Mouse (Mus musculus) spleen, postnatal 14 days (tissue): ENCODE data around the gene Mrps27.
A peak's percentile ranks its signal among the peaks of the same experiment; 100 is the strongest.
"Not testable (repeated sequence)": the region's sequence is repeated elsewhere in the genome, so short reads cannot be mapped to it uniquely, and the experiment has no call there.

Experiments used
- DNase-seq, 2 experiments: peaks; one replicate each; pipeline ENCODE4 v3.0.0; 2021 to 2022; ENCODE audit warnings: low spot score in 2 of 2

The Mrps27 gene

DNA sequence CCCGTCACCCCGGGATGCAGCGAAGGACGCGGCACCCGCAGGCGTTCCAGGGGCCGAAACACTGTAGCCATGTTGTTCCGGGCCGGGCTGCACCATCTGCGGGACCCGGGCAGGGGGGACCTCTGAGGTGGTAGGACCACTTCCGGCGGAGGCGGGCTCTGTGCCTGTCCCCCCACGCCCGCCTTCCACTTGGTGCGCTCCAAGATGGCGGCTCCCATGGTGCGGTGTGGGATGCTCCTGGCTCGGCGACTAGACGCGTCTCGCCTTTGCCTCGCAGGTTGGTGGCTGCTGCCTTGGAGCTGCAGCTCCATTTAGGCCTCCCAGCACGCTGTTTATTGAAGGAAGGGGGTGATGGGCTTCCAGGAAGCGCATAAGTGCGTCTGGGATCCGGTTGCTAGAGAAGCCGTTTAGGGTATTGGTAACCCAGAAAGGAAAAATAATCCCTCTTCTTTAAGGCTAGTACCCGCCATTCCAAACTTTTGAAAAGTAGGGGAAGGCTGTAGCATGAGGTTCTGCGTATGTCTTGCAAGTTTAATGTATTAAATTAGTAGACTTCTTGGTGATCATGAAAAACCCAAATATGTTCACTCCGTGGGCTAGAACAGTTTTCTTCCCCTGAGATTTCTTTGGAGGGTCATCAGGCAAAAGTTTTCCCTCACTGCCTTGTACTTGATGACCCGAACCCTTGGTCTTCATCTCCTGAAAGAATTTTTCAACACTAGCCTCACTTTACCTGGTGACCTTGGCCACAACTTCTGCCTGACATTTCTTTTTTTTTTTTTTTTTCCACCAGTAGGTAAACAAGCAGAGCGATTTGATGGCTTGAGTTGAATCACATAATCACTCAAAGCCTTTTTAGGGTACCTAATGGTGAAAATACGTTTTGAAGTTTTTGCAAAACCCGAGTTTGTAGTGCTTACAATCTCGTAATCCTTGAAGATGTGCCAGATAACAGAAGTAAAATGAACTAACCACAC is at the start of gene Mrps27, which contains the start of gene Ptcd2:
Gene Mrps27, plus strand, starts transcription at position 188 of the 977 bp plus-strand sequence.
Gene Ptcd2, minus strand, starts transcription at position 107 of the 977 bp plus-strand sequence.
- peak; percentile 96 for DNase-seq

- no peak for DNase-seq
Observed at GRCm38 (mm10) chr13:99299921-99300320, 44.7 kb upstream of the Mrps27 start.

DNA sequence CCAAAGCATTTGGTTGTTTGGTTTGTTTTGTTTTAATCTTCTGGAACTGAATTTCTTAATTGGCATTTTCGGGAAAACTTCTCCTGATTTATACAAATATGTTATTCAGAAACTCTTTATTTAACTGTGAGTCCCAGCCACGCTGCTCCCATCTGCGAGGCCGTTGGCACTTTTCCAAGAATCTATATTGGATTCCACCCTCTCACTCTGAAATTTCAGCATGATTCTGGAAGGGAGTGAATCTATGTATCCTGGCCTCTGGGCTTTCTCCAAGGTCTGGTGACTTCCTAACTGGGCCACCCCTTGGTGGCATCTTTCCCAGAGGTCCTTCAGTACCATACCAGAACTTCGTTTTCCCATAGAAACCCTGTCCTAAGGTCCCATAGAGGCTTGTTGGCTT is 40.7 kb upstream of the Mrps27 start:
- DNase-seq: no peak

DNA sequence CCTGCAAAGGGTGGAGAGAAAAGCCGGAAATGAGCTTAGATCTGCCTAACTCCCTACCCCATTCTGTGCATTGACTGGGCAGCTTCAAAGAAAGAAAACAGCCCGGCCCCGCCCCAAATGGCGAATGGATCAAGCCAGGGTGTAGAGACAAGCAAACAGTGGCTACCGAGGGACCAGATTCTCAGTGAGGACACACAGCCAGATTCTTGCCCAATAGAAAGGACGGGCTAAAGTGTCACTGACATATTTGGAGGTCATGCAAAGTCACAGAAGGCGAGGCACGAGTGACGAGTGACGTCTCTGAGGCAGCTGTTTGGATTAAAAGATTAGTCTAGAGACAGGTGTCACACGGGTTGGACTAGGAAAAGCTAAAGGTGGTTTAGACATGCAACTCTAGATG is 40.2 kb upstream of the Mrps27 start:
- DNase-seq: no peak

GRCm38 (mm10) chr13:99305186-99305585 is 39.4 kb upstream of the Mrps27 start:
- no peak for DNase-seq

GRCm38 (mm10) chr13:99306164-99306563 is 38.4 kb upstream of the Mrps27 start:
- DNase-seq: no peak

GRCm38 (mm10) chr13:99307930-99308359 is 36.6 kb upstream of the Mrps27 start:
- no peak for DNase-seq

GRCm38 (mm10) chr13:99308393-99308792 is 36.2 kb upstream of the Mrps27 start:
- no peak for DNase-seq

GRCm38 (mm10) chr13:99314098-99314497 is 30.5 kb upstream of the Mrps27 start:
- no peak for DNase-seq

- no peak for DNase-seq
Observed at GRCm38 (mm10) chr13:99314657-99315181, 29.9 kb upstream of the Mrps27 start.

GRCm38 (mm10) chr13:99316366-99316765 is 28.2 kb upstream of the Mrps27 start:
- no peak for DNase-seq

- DNase-seq: no peak
Observed at GRCm38 (mm10) chr13:99317058-99317457, 27.5 kb upstream of the Mrps27 start.

DNA sequence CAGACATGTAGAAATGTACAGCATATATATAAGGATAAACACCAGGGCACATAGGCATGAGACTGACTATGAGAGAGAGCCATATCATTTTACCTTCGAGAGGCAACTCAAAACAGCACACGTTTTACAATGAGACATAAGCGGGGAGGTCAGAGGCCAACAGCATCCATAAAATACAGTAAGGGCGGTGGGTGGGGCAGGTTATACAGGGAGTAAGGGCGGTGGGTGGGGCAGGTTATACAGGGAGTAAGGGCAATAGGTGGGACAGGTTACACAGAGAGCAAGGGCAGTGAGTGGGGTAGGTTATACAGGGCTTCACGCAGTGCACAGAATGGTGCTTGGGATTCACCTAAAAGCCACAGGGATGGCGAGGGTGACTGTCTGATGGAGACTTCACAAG is 24.1 kb upstream of the Mrps27 start:
- DNase-seq: no peak

GRCm38 (mm10) chr13:99322915-99323314 is 21.7 kb upstream of the Mrps27 start:
- not testable (repeated sequence) for DNase-seq

DNA sequence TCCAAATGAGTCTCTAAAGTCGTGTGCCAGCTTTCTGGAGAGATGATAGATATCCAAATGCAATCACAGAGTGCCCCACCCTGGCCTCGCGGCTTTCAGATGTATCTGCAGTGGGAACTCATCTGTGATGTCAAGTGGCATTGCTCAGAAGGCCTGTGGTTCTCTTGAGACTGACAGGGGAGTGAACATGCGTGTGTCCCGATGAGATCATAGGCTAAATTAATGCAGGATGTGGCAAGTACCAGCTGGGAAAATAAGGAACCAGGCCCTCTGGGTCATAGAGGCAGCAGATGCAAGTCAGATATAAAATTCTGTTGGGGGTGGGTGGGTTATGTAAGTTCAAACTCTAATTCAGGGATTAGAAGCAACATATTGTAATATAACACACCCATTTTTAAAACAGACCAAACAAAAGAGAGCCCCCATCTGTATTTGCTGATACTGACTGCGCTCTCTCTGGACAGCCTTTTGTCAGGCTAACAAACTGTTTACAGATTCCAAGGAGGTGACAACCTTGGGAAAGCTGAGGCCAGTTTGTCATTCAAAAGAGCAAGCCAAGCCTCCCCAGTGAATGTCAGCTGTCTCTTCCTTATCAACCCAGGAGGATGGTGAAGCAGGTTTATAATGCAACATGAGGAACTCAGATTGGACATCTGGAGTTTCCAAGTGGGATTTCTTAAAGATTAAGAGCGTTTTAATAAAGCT is 20.8 kb upstream of the Mrps27 start:
- DNase-seq: no peak

- DNase-seq: not testable (repeated sequence)
Observed at GRCm38 (mm10) chr13:99324337-99324685, 20.3 kb upstream of the Mrps27 start.

GRCm38 (mm10) chr13:99331255-99331654 is 13.3 kb upstream of the Mrps27 start:
- DNase-seq: no peak

DNA sequence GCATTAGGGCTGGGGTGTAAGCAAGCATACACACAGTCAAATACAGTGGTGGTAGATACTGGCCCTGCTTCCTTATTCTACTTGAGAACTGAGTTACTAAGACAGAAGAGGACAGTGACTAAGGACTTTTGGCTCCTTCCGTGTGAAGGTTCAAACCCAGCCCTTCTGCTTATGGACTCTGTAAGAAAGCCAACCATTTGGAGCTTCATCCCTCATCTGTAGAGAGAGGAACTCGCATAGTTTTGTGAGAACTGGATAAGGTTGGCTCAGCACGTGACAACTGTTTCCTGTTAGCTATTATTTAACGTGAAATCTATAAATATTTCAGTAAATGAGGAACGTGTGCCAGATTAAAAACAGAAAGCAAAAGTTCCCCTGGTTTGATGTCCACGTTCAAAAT is 7.1 kb upstream of the Mrps27 start:
- DNase-seq: no peak

- no peak for DNase-seq
Observed at GRCm38 (mm10) chr13:99341504-99341903, 3.1 kb upstream of the Mrps27 start.

- no peak for DNase-seq
Observed at GRCm38 (mm10) chr13:99343876-99344598, 549 bp upstream of the Mrps27 start.

DNA sequence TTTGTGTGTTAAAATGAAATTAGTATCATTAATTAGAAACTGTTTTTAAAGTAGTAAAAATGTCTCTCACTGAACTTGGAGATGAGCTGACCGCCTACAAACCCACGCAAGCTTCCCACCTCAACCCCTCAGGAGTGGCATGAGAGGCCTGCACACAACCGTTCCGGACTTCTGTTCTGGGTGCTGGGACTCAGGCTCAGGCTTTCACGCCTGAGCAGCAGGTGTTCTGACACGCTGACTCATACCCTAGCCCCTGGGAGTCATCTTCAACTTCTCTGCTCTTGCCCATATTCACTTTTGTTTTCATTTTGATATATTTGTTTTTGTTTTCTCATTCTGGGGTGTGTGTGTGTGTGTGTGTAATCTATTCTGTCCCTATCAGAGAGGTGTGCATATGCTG is 5.4 kb downstream of the Mrps27 start:
- DNase-seq: no peak

DNA sequence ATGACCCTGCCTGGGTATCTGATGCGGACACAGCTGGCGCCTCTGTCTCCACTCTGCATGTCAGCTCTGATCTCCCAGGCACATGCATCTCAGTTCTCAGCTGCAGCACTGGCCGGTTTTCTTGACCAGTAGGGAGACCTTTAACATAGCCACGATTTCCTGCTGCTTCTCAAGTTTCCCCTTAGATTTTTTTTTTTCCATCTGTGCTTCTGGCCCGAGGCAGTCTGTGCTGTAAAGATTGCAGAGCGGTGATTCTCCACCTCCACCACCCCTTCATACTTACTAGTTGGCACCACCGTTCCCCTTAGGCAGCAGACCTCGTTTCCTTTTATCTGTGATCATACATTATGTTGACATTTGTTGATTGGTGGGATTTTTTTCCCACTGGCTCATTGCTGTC is 6.6 kb downstream of the Mrps27 start:
- DNase-seq: no peak
